Mouse (Mus musculus) lung, postnatal 0 days (tissue): ENCODE results near the gene Trim67. TPM values are rescaled to one million over a fixed set of nuclear protein-coding genes. Genes with fewer than 3 reads are reported as not detected.

Experiments used
- ATAC-seq: fragments of 200-750 bp; cut with Nextera tagmentation; 2 replicates; pipeline ENCODE4 v1.8.0; 2017; ENCODE audit warnings: moderate library complexity
- DNase-seq: peaks from one replicate; pipeline ENCODE4 v3.0.0-alpha.2; 2016; ENCODE audit warnings: low spot score
- H3K27ac ChIP-seq: fragments of 300-500 bp; sonication (generic); 2 replicates; pipeline ENCODE4 v1.5.1; 2014; ENCODE audit warnings: antibody characterized with exemption, mild to moderate bottlenecking, low read length, mixed read lengths
- H3K27me3 ChIP-seq: fragments of 300-500 bp; sonication (generic); replicated peaks from 2 replicates; pipeline ENCODE4 v1.6.1; 2014; ENCODE audit warnings: low read length, mixed read lengths; ENCODE audit not compliant: insufficient read depth
- H3K36me3 ChIP-seq: fragments of 300-500 bp; sonication (generic); 2 replicates; pipeline ENCODE4 v1.6.1; 2014; ENCODE audit warnings: low read length, mixed read lengths; ENCODE audit not compliant: insufficient read depth
- H3K4me1 ChIP-seq: fragments of 300-500 bp; sonication (generic); 2 replicates; pipeline ENCODE4 v1.6.1; 2014; ENCODE audit warnings: antibody characterized with exemption, low read depth, low read length, mixed read lengths; ENCODE audit not compliant: insufficient read depth
- H3K4me2 ChIP-seq: fragments of 300-500 bp; sonication (generic); replicated peaks from 2 replicates; pipeline ENCODE4 v1.6.1; 2014; ENCODE audit warnings: low read depth, mild to moderate bottlenecking, low read length, moderate library complexity, mixed read lengths
- H3K4me3 ChIP-seq: fragments of 300-500 bp; sonication (generic); 2 replicates; pipeline ENCODE4 v1.5.1; 2014; ENCODE audit warnings: low read depth, low read length
- H3K9ac ChIP-seq: fragments of 300-500 bp; sonication (generic); replicated peaks from 2 replicates; pipeline ENCODE4 v1.6.1; 2014; ENCODE audit warnings: low read depth, mild to moderate bottlenecking
- H3K9me3 ChIP-seq: fragments of 300-500 bp; sonication (generic); 2 replicates; pipeline ENCODE4 v1.6.1; 2016; ENCODE audit warnings: low read length, mixed read lengths
- CTCF ChIP-seq: IDR thresholded peaks from 2 replicates; pipeline ENCODE4 v1.5.1; 2016; ENCODE audit warnings: antibody characterized with exemption, mild to moderate bottlenecking
- EP300 ChIP-seq: IDR thresholded peaks from 2 replicates; pipeline ENCODE4 v1.6.1; 2016; ENCODE audit warnings: antibody characterized with exemption, mild to moderate bottlenecking, control low read depth
- WGBS: fragments of 180-500 bp; shearing (Covaris S2); extraction: QIAGEN DNeasy Blood & Tissue Kit; methylation state at CpG from one replicate; pipeline ENCODE4 v1.1.7; 2014; 5-methylcytosine and 5-hydroxymethylcytosine counted together
- polyA plus RNA-seq: library from polyadenylated mRNA; unstranded; fragments of >200 nt; fragmentation: Nextera tagmentation; extraction: Ambion mirVana; gene quantifications from 2 replicates; pipeline ENCODE4 v1.2.1, GENCODE M21; 2015

The Trim67 gene
- polyA plus RNA-seq, 1 experiment from 2014 or later: 1.5 TPM

GRCm38 (mm10) chr8:124775695-124776094 is 17.2 kb upstream of the Trim67 start:
- no peaks in the 10 kb centered on the region for H3K9me3 ChIP-seq
- no peaks in the 10 kb centered on the region for H3K36me3 ChIP-seq
- ATAC-seq (peak; percentile 49), DNase-seq (peak; percentile 90)
- no peak overlapping the region for H3K4me3 ChIP-seq
- no peak overlapping the region for H3K27ac ChIP-seq
- peak; percentile 80 for TF ChIP-seq CTCF
- TF ChIP-seq EP300: no peak
- no peaks in the 10 kb centered on the region for H3K4me1 ChIP-seq
- no peaks in the 10 kb centered on the region for H3K27me3 ChIP-seq
- WGBS: 14% methylated on average over 16 of the region's 16 CpGs
- H3K4me2 ChIP-seq: peak overlapping the region; percentile 33; the same call in 1 of the 2 replicates
- H3K9ac ChIP-seq: no peak overlapping the region

GRCm38 (mm10) chr8:124780236-124780635 is 12.7 kb upstream of the Trim67 start:
- no peaks in the 10 kb centered on the region for H3K27me3 ChIP-seq
- H3K4me3 ChIP-seq: no peak overlapping the region
- no peaks in the 10 kb centered on the region for H3K9me3 ChIP-seq
- no peak overlapping the region for H3K9ac ChIP-seq
- no peak overlapping the region for H3K4me2 ChIP-seq
- 9% methylated on average over 7 of the region's 7 CpGs for WGBS
- no peaks in the 10 kb centered on the region for H3K4me1 ChIP-seq
- H3K27ac ChIP-seq: no peak overlapping the region
- ATAC-seq: peak; percentile 60
- DNase-seq: peak; percentile 69
- TF ChIP-seq EP300 (no peak), CTCF (no peak)
- H3K36me3 ChIP-seq: no peaks in the 10 kb centered on the region

GRCm38 (mm10) chr8:124782431-124782830 is 10.5 kb upstream of the Trim67 start:
- no peak overlapping the region for H3K27ac ChIP-seq
- no peaks in the 10 kb centered on the region for H3K36me3 ChIP-seq
- no peaks in the 10 kb centered on the region for H3K4me1 ChIP-seq
- H3K9ac ChIP-seq: no peak overlapping the region
- no peak overlapping the region for H3K4me3 ChIP-seq
- ATAC-seq (no peak), DNase-seq (no peak)
- WGBS: 75% methylated on average over 3 of the region's 3 CpGs
- H3K9me3 ChIP-seq: no peaks in the 10 kb centered on the region
- TF ChIP-seq CTCF: no peak
- TF ChIP-seq EP300: no peak
- H3K27me3 ChIP-seq: no peaks in the 10 kb centered on the region
- H3K4me2 ChIP-seq: no peak overlapping the region

- H3K4me3 ChIP-seq: no peak overlapping the region
- DNase-seq (no peak), ATAC-seq (no peak)
- TF ChIP-seq EP300 (no peak), CTCF (no peak)
- no peak overlapping the region for H3K9ac ChIP-seq
- H3K27ac ChIP-seq: no peak overlapping the region
- H3K36me3 ChIP-seq: no peaks in the 10 kb centered on the region
- no peak overlapping the region for H3K4me2 ChIP-seq
- no peaks in the 10 kb centered on the region for H3K4me1 ChIP-seq
- H3K27me3 ChIP-seq: no peaks in the 10 kb centered on the region
- 80% methylated on average over 15 of the region's 15 CpGs for WGBS
- H3K9me3 ChIP-seq: no peaks in the 10 kb centered on the region
Measured at GRCm38 (mm10) chr8:124783228-124783627, 9.7 kb upstream of the Trim67 start.

- WGBS: 80% methylated on average over 13 of the region's 13 CpGs
- ATAC-seq: no peak; the same call in 1 of the 2 replicates
- no peaks in the 10 kb centered on the region for H3K36me3 ChIP-seq
Measured at GRCm38 (mm10) chr8:124784613-124785012, 8.3 kb upstream of the Trim67 start.

GRCm38 (mm10) chr8:124790676-124791075 is 2.2 kb upstream of the Trim67 start:
- WGBS: 47% methylated on average over 4 of the region's 4 CpGs
- Histone ChIP-seq H3K4me3 (no peak overlapping the region), H3K4me2 (no peak overlapping the region), H3K9me3 (no peaks in the 10 kb centered on the region), H3K9ac (no peak overlapping the region), H3K36me3 (no peaks in the 10 kb centered on the region), H3K27me3 (peaks cover 52% of the 10 kb centered on the region), H3K4me1 (peaks cover 12% of the 10 kb centered on the region), H3K27ac (no peak overlapping the region)
- DNase-seq (no peak), ATAC-seq (no peak)
- no peak for TF ChIP-seq CTCF
- TF ChIP-seq EP300: no peak

More at GRCm38 (mm10) chr8:124784613-124785012, 8.3 kb upstream of the Trim67 start:
- no peak for TF ChIP-seq EP300
- TF ChIP-seq CTCF: no peak
- H3K4me2 ChIP-seq: no peak overlapping the region
- no peaks in the 10 kb centered on the region for H3K27me3 ChIP-seq
- no peaks in the 10 kb centered on the region for H3K4me1 ChIP-seq
- H3K9me3 ChIP-seq: no peaks in the 10 kb centered on the region
- no peak for DNase-seq
- no peak overlapping the region for H3K4me3 ChIP-seq
- no peak overlapping the region for H3K9ac ChIP-seq
- H3K27ac ChIP-seq: no peak overlapping the region

- H3K4me3 ChIP-seq: no peak overlapping the region
- TF ChIP-seq EP300: no peak
- 38% methylated on average over 4 of the region's 4 CpGs for WGBS
- H3K4me2 ChIP-seq: no peak overlapping the region
- peaks cover 12% of the 10 kb centered on the region for H3K4me1 ChIP-seq
- H3K27me3 ChIP-seq: peaks cover 53% of the 10 kb centered on the region
- no peak for ATAC-seq
- no peaks in the 10 kb centered on the region for H3K36me3 ChIP-seq
- DNase-seq: no peak
- no peak overlapping the region for H3K27ac ChIP-seq
- H3K9ac ChIP-seq: no peak overlapping the region
- H3K9me3 ChIP-seq: no peaks in the 10 kb centered on the region
Measured at GRCm38 (mm10) chr8:124791751-124792150, 1.1 kb upstream of the Trim67 start.
